Mouse (Mus musculus) lung, adult 2 months (tissue): ENCODE measurements around the gene Nphp1. TPM values are rescaled to one million over a fixed set of nuclear protein-coding genes. Genes with fewer than 3 reads are reported as not detected.

Experiments used
- DNase-seq: peaks from one replicate; pipeline ENCODE4 v3.0.0; 2022
- H3K4me1 ChIP-seq: fragments of 200-500 bp; 2 replicates; pipeline ENCODE4 v1.6.1; 2011; ENCODE audit warnings: low read length; ENCODE audit not compliant: control insufficient read depth, insufficient read depth
- H3K4me3 ChIP-seq: fragments of 200-500 bp; replicated peaks from 2 replicates; pipeline ENCODE3; 2011; ENCODE audit warnings: low read depth, mild to moderate bottlenecking, control low read depth, low read length; ENCODE audit errors: extremely low read depth
- CTCF ChIP-seq: fragments of 200-500 bp; IDR thresholded peaks from 2 replicates; pipeline ENCODE4 v1.5.1; 2011; ENCODE audit warnings: mild to moderate bottlenecking, low read length, control low read depth; ENCODE audit not compliant: insufficient read depth
- POLR2A ChIP-seq: fragments of 200-500 bp; IDR thresholded peaks from 2 replicates; pipeline ENCODE4 v1.6.1; 2011; ENCODE audit warnings: low read depth, mild to moderate bottlenecking, control low read depth, low read length, borderline replicate concordance; ENCODE audit errors: extremely low read depth
- WGBS: fragments of 180-500 bp; shearing (Covaris S2); methylation state at CpG from one replicate; pipeline ENCODE4 v1.1.7; 2018; 5-methylcytosine and 5-hydroxymethylcytosine counted together
- polyA plus RNA-seq: library from polyadenylated mRNA; depleted of rRNA; stranded (reverse); fragments of >200 nt; gene quantifications from 2 replicates; pipeline ENCODE4 v1.2.3, GENCODE M21; 2012; rRNA removed

The Nphp1 gene
- 9.2 and 14.5 TPM in 2 replicates for polyA plus RNA-seq

GRCm38 (mm10) chr2:127788440-127789116 is at the start of gene Nphp1:
TSS of gene Nphp1 (minus strand) at chr2:127788897.
- under 1% methylated on average over 40 of the region's 40 CpGs for WGBS
- no peak for TF ChIP-seq CTCF
- peak; percentile 31; the same call in 1 of the 2 replicates for TF ChIP-seq POLR2A
- H3K4me1 ChIP-seq, result 0 out of 2 replicates have a peak, but pooled peaks cover 2% of the 10 kb centered on the region
- H3K4me3 ChIP-seq, result peak within 1 kb of the TSS; percentile 66
- DNase-seq, result peak; percentile 86

- Histone ChIP-seq H3K4me1 (no peaks in the 10 kb centered on the region; the same call in 1 of the 2 replicates), H3K4me3 (no peak overlapping the region)
- no peak for TF ChIP-seq POLR2A
- TF ChIP-seq CTCF, result no peak
- 11% methylated on average over 2 of the region's 2 CpGs for WGBS
- no peak for DNase-seq
These were observed 44.1 kb upstream of the Nphp1 start for GRCm38 (mm10) chr2:127832833-127833190.

GRCm38 (mm10) chr2:127832103-127832832 is 43.6 kb upstream of the Nphp1 start:
- TF ChIP-seq POLR2A (no peak), CTCF (no peak)
- WGBS, result 15% methylated on average over 11 of the region's 11 CpGs

GRCm38 (mm10) chr2:127831401-127832102 is 42.9 kb upstream of the Nphp1 start, which contains the start of gene Bub1:
TSS of gene Bub1 (minus strand) at chr2:127831865.
- under 1% methylated on average over 56 of the region's 56 CpGs for WGBS
- TF ChIP-seq CTCF (no peak), POLR2A (no peak)
- peak; percentile 90 for DNase-seq
- H3K4me3 ChIP-seq, result peak within 1 kb of the TSS; percentile 63
- H3K4me1 ChIP-seq, result no peaks in the 10 kb centered on the region; the same call in 1 of the 2 replicates

More at GRCm38 (mm10) chr2:127832103-127832832, 43.6 kb upstream of the Nphp1 start:
- H3K4me3 ChIP-seq, result peak overlapping the region; percentile 50
- no peaks in the 10 kb centered on the region; the same call in 1 of the 2 replicates for H3K4me1 ChIP-seq
- DNase-seq, result no peak

GRCm38 (mm10) chr2:127791919-127792603 is 3.4 kb upstream of the Nphp1 start, which contains the start of gene Mtln:
TSS of gene Mtln (minus strand) at chr2:127792488.
- DNase-seq, result peak; percentile 84
- Histone ChIP-seq H3K4me1 (0 out of 2 replicates have a peak, but pooled peaks cover 2% of the 10 kb centered on the region), H3K4me3 (peak within 1 kb of the TSS; percentile 62)
- TF ChIP-seq POLR2A (peak; percentile 89; the same call in 1 of the 2 replicates), CTCF (no peak)
- 2% methylated on average over 37 of the region's 37 CpGs for WGBS

- 40% methylated on average over 9 of the region's 9 CpGs for WGBS
- no peak overlapping the region for H3K4me3 ChIP-seq
These were observed 1.1 kb upstream of the Nphp1 start for GRCm38 (mm10) chr2:127789651-127790270.

GRCm38 (mm10) chr2:127789138-127789537 is 441 bp upstream of the Nphp1 start:
- Histone ChIP-seq H3K4me3 (peak overlapping the region; percentile 66), H3K4me1 (0 out of 2 replicates have a peak, but pooled peaks cover 2% of the 10 kb centered on the region)
- WGBS, result 5% methylated on average over 11 of the region's 11 CpGs
- TF ChIP-seq POLR2A, result no peak
- no peak for TF ChIP-seq CTCF
- DNase-seq, result no peak

More at GRCm38 (mm10) chr2:127789651-127790270, 1.1 kb upstream of the Nphp1 start:
- TF ChIP-seq POLR2A (no peak), CTCF (no peak)
- no peak for DNase-seq
- H3K4me1 ChIP-seq, result 0 out of 2 replicates have a peak, but pooled peaks cover 2% of the 10 kb centered on the region

- Histone ChIP-seq H3K4me1 (0 out of 2 replicates have a peak, but pooled peaks cover 2% of the 10 kb centered on the region), H3K4me3 (no peak overlapping the region)
- 85% methylated on average over 5 of the region's 5 CpGs for WGBS
- TF ChIP-seq CTCF (no peak), POLR2A (no peak)
- DNase-seq, result no peak
These were observed 1.5 kb downstream of the Nphp1 start for GRCm38 (mm10) chr2:127787226-127787625.
